Mouse (Mus musculus): ENCODE data around the gene Stum. TPM values are rescaled to one million over a fixed set of nuclear protein-coding genes. Genes with fewer than 3 reads are reported as not detected.
A peak's percentile ranks its signal among the peaks of the same experiment; 100 is the strongest.

The Stum gene
- polyA plus RNA-seq, 1 experiment from 2014 or later: 6.6 TPM

- peaks cover 48% of the 10 kb centered on the region for H3K27me3 ChIP-seq (ENCODE audit: low read depth, poor library complexity, severe bottlenecking)
- no peaks in the 10 kb centered on the region for H3K36me3 ChIP-seq
- peak overlapping the region; percentile 65 for H3K4me3 ChIP-seq
- H3K27ac ChIP-seq (replicated peaks): peak overlapping the region; percentile 81
- no peaks in the 10 kb centered on the region for H3K9me3 ChIP-seq (replicated peaks)
- peak; percentile 44 for DNase-seq (ENCODE audit: low spot score)
- WGBS: 4% methylated on average over 39 of the region's 39 CpGs
- H3K4me1 ChIP-seq: peaks cover 43% of the 10 kb centered on the region
Measured at GRCm38 (mm10) chr1:180482840-180483398, 385 bp downstream of the Stum start.

- peak overlapping the region; percentile 81; the same call in 1 of the 2 replicates for H3K27ac ChIP-seq (replicated peaks)
- H3K36me3 ChIP-seq: no peaks in the 10 kb centered on the region
- DNase-seq (ENCODE audit: low spot score): peak; percentile 52
- peak overlapping the region; percentile 65 for H3K4me3 ChIP-seq
- H3K4me1 ChIP-seq: peaks cover 43% of the 10 kb centered on the region
- H3K9me3 ChIP-seq (replicated peaks): no peaks in the 10 kb centered on the region
- peaks cover 48% of the 10 kb centered on the region for H3K27me3 ChIP-seq (ENCODE audit: low read depth, poor library complexity, severe bottlenecking)
- 6% methylated on average over 10 of the region's 10 CpGs for WGBS
Measured at GRCm38 (mm10) chr1:180481956-180482355, 1.3 kb downstream of the Stum start.

- no peak for DNase-seq (ENCODE audit: low spot score)
- peak overlapping the region; percentile 65; the same call in 1 of the 2 replicates for H3K4me3 ChIP-seq
- no peaks in the 10 kb centered on the region for H3K9me3 ChIP-seq (replicated peaks)
- no peaks in the 10 kb centered on the region for H3K36me3 ChIP-seq
- peaks cover 43% of the 10 kb centered on the region for H3K4me1 ChIP-seq
- 33% methylated on average over 8 of the region's 8 CpGs for WGBS
- peak overlapping the region; percentile 46; the same call in 1 of the 2 replicates for H3K27ac ChIP-seq (replicated peaks)
- peaks cover 48% of the 10 kb centered on the region for H3K27me3 ChIP-seq (ENCODE audit: low read depth, poor library complexity, severe bottlenecking)
Measured at GRCm38 (mm10) chr1:180481331-180481730, 2.0 kb downstream of the Stum start.

- no peak for DNase-seq (ENCODE audit: low spot score)
- Histone ChIP-seq H3K36me3 (no peaks in the 10 kb centered on the region), H3K4me3 (no peak overlapping the region), H3K9me3 (replicated peaks) (no peaks in the 10 kb centered on the region), H3K27ac (replicated peaks) (peak overlapping the region; percentile 71), H3K4me1 (peaks cover 43% of the 10 kb centered on the region), H3K27me3 (ENCODE audit: low read depth, poor library complexity, severe bottlenecking) (peaks cover 48% of the 10 kb centered on the region)
- 36% methylated on average over 6 of the region's 6 CpGs for WGBS
Measured at GRCm38 (mm10) chr1:180480325-180480724, 3.0 kb downstream of the Stum start.

GRCm38 (mm10) chr1:180473566-180473965 is 9.7 kb downstream of the Stum start:
- Histone ChIP-seq H3K27me3 (ENCODE audit: low read depth, poor library complexity, severe bottlenecking) (no peaks in the 10 kb centered on the region), H3K4me1 (no peaks in the 10 kb centered on the region), H3K36me3 (no peaks in the 10 kb centered on the region), H3K4me3 (no peak overlapping the region), H3K9me3 (replicated peaks) (no peaks in the 10 kb centered on the region), H3K27ac (replicated peaks) (no peak overlapping the region)
- no peak for DNase-seq (ENCODE audit: low spot score)

- 88% methylated on average over 4 of the region's 4 CpGs for WGBS
Measured at GRCm38 (mm10) chr1:180468004-180468403, 15.3 kb downstream of the Stum start.

GRCm38 (mm10) chr1:180465620-180466019 is 17.7 kb downstream of the Stum start:
- DNase-seq (ENCODE audit: low spot score): no peak
- Histone ChIP-seq H3K36me3 (no peaks in the 10 kb centered on the region), H3K4me1 (peaks cover 20% of the 10 kb centered on the region), H3K27me3 (ENCODE audit: low read depth, poor library complexity, severe bottlenecking) (no peaks in the 10 kb centered on the region), H3K4me3 (no peak overlapping the region), H3K27ac (replicated peaks) (no peak overlapping the region), H3K9me3 (replicated peaks) (no peaks in the 10 kb centered on the region)
- WGBS: 71% methylated on average over 5 of the region's 5 CpGs

More at GRCm38 (mm10) chr1:180468004-180468403, 15.3 kb downstream of the Stum start:
- Histone ChIP-seq H3K4me3 (no peak overlapping the region), H3K4me1 (peaks cover 11% of the 10 kb centered on the region), H3K9me3 (replicated peaks) (no peaks in the 10 kb centered on the region), H3K27ac (replicated peaks) (no peak overlapping the region), H3K27me3 (ENCODE audit: low read depth, poor library complexity, severe bottlenecking) (no peaks in the 10 kb centered on the region), H3K36me3 (no peaks in the 10 kb centered on the region)
- DNase-seq (ENCODE audit: low spot score): no peak

GRCm38 (mm10) chr1:180464357-180464756 is 18.9 kb downstream of the Stum start:
- WGBS: 75% methylated on average over 5 of the region's 5 CpGs
- peaks cover 32% of the 10 kb centered on the region for H3K4me1 ChIP-seq

GRCm38 (mm10) chr1:180462983-180463475 is 20.3 kb downstream of the Stum start:
- DNase-seq (ENCODE audit: low spot score): no peak
- Histone ChIP-seq H3K27me3 (ENCODE audit: low read depth, poor library complexity, severe bottlenecking) (no peaks in the 10 kb centered on the region), H3K4me3 (no peak overlapping the region), H3K36me3 (no peaks in the 10 kb centered on the region), H3K27ac (replicated peaks) (no peak overlapping the region), H3K4me1 (peaks cover 43% of the 10 kb centered on the region), H3K9me3 (replicated peaks) (no peaks in the 10 kb centered on the region)
- WGBS: 94% methylated on average over 5 of the region's 5 CpGs

More at GRCm38 (mm10) chr1:180464357-180464756, 18.9 kb downstream of the Stum start:
- no peak overlapping the region for H3K27ac ChIP-seq (replicated peaks)
- no peaks in the 10 kb centered on the region for H3K36me3 ChIP-seq
- H3K27me3 ChIP-seq (ENCODE audit: low read depth, poor library complexity, severe bottlenecking): no peaks in the 10 kb centered on the region
- no peaks in the 10 kb centered on the region for H3K9me3 ChIP-seq (replicated peaks)
- no peak overlapping the region for H3K4me3 ChIP-seq
- DNase-seq (ENCODE audit: low spot score): no peak

GRCm38 (mm10) chr1:180462396-180462795 is 20.9 kb downstream of the Stum start:
- H3K9me3 ChIP-seq (replicated peaks): no peaks in the 10 kb centered on the region
- H3K27me3 ChIP-seq (ENCODE audit: low read depth, poor library complexity, severe bottlenecking): no peaks in the 10 kb centered on the region
- H3K4me3 ChIP-seq: no peak overlapping the region
- peaks cover 48% of the 10 kb centered on the region for H3K4me1 ChIP-seq
- 91% methylated on average over 5 of the region's 5 CpGs for WGBS
- DNase-seq (ENCODE audit: low spot score): no peak
- H3K36me3 ChIP-seq: no peaks in the 10 kb centered on the region
- H3K27ac ChIP-seq (replicated peaks): no peak overlapping the region

- no peak for DNase-seq (ENCODE audit: low spot score)
- no peaks in the 10 kb centered on the region for H3K36me3 ChIP-seq
- H3K27ac ChIP-seq (replicated peaks): peak overlapping the region; percentile 46; the same call in 1 of the 2 replicates
- WGBS: 53% methylated on average over 5 of the region's 5 CpGs
- H3K4me1 ChIP-seq: peaks cover 48% of the 10 kb centered on the region
- no peaks in the 10 kb centered on the region for H3K27me3 ChIP-seq (ENCODE audit: low read depth, poor library complexity, severe bottlenecking)
- H3K4me3 ChIP-seq: no peak overlapping the region
- H3K9me3 ChIP-seq (replicated peaks): no peaks in the 10 kb centered on the region
Measured at GRCm38 (mm10) chr1:180460721-180461120, 22.6 kb downstream of the Stum start.

- H3K27me3 ChIP-seq (ENCODE audit: low read depth, poor library complexity, severe bottlenecking): no peaks in the 10 kb centered on the region
- H3K4me1 ChIP-seq: peaks cover 37% of the 10 kb centered on the region
- H3K9me3 ChIP-seq (replicated peaks): no peaks in the 10 kb centered on the region
- no peaks in the 10 kb centered on the region for H3K36me3 ChIP-seq
- WGBS: 75% methylated on average over 3 of the region's 3 CpGs
- H3K27ac ChIP-seq (replicated peaks): peak overlapping the region; percentile 23; the same call in 1 of the 2 replicates
- H3K4me3 ChIP-seq: no peak overlapping the region
- no peak for DNase-seq (ENCODE audit: low spot score)
Measured at GRCm38 (mm10) chr1:180458680-180459079, 24.6 kb downstream of the Stum start.

- Histone ChIP-seq H3K27ac (replicated peaks) (peak overlapping the region; percentile 33; the same call in 1 of the 2 replicates), H3K9me3 (replicated peaks) (no peaks in the 10 kb centered on the region), H3K4me1 (peaks cover 37% of the 10 kb centered on the region), H3K4me3 (no peak overlapping the region), H3K27me3 (ENCODE audit: low read depth, poor library complexity, severe bottlenecking) (no peaks in the 10 kb centered on the region), H3K36me3 (no peaks in the 10 kb centered on the region)
- 67% methylated on average over 6 of the region's 6 CpGs for WGBS
- DNase-seq (ENCODE audit: low spot score): no peak
Measured at GRCm38 (mm10) chr1:180458274-180458673, 25.0 kb downstream of the Stum start.

Data from midbrain, embryonic 10.5 days (tissue).